Mouse (Mus musculus) lung, adult 2 months (tissue): ENCODE data around the gene Dusp1.

Experiments used
- CTCF ChIP-seq: fragments of 200-500 bp; IDR thresholded peaks from 2 replicates; pipeline ENCODE4 v1.5.1; 2011; ENCODE audit warnings: mild to moderate bottlenecking, low read length, control low read depth; ENCODE audit not compliant: insufficient read depth
- POLR2A ChIP-seq: fragments of 200-500 bp; IDR thresholded peaks from 2 replicates; pipeline ENCODE4 v1.6.1; 2011; ENCODE audit warnings: low read depth, mild to moderate bottlenecking, control low read depth, low read length, borderline replicate concordance; ENCODE audit errors: extremely low read depth

GRCm38 (mm10) chr17:26467619-26468018, 94.3 kb downstream of the Dusp1 start:
- TF ChIP-seq CTCF (no peak), POLR2A (no peak)
